Mouse (Mus musculus) midbrain, embryonic 13.5 days (tissue): ENCODE measurements at regions not wholly inside any gene's neighbourhood (a gene's known extent, or its start where the extent isn't known, plus 50 kb on each side); places are given as distances from the start of the nearest gene placed in this dataset.

Experiments
- ATAC-seq: fragments of 200-750 bp; cut with Nextera tagmentation; 2 replicates; pipeline ENCODE4 v1.8.0; 2017; ENCODE audit warnings: mild to moderate bottlenecking, moderate TSS enrichment, moderate library complexity
- H3K27ac ChIP-seq: fragments of 300-500 bp; sonication (generic); 2 replicates; pipeline ENCODE4 v1.5.1; 2015; ENCODE audit warnings: inconsistent platforms, mild to moderate bottlenecking, moderate library complexity
- H3K27me3 ChIP-seq: fragments of 300-500 bp; sonication (generic); 2 replicates; pipeline ENCODE4 v1.6.1; 2015; ENCODE audit warnings: mild to moderate bottlenecking, inconsistent platforms
- H3K36me3 ChIP-seq: fragments of 300-500 bp; sonication (generic); 2 replicates; pipeline ENCODE4 v1.6.1; 2015; ENCODE audit warnings: mild to moderate bottlenecking, inconsistent platforms
- H3K4me1 ChIP-seq: fragments of 300-500 bp; sonication (generic); replicated peaks from 2 replicates; pipeline ENCODE4 v1.6.1; 2015; ENCODE audit warnings: inconsistent platforms
- H3K4me2 ChIP-seq: fragments of 300-500 bp; sonication (generic); replicated peaks from 2 replicates; pipeline ENCODE4 v1.6.1; 2015; ENCODE audit warnings: moderate library complexity, mild to moderate bottlenecking, inconsistent platforms
- H3K4me3 ChIP-seq: fragments of 300-500 bp; sonication (generic); replicated peaks from 2 replicates; pipeline ENCODE4 v1.5.1; 2015; ENCODE audit warnings: mild to moderate bottlenecking, inconsistent platforms
- H3K9ac ChIP-seq: fragments of 300-500 bp; sonication (generic); replicated peaks from 2 replicates; pipeline ENCODE4 v1.6.1; 2015; ENCODE audit warnings: mild to moderate bottlenecking, inconsistent platforms
- H3K9me3 ChIP-seq: fragments of 300-500 bp; sonication (generic); 2 replicates; pipeline ENCODE4 v1.6.1; 2016; ENCODE audit warnings: mild to moderate bottlenecking, inconsistent platforms
- WGBS: fragments of 180-500 bp; shearing (Covaris S2); methylation state at CpG from one replicate; pipeline ENCODE4 v1.1.7; 2015; 5-methylcytosine and 5-hydroxymethylcytosine counted together

DNA sequence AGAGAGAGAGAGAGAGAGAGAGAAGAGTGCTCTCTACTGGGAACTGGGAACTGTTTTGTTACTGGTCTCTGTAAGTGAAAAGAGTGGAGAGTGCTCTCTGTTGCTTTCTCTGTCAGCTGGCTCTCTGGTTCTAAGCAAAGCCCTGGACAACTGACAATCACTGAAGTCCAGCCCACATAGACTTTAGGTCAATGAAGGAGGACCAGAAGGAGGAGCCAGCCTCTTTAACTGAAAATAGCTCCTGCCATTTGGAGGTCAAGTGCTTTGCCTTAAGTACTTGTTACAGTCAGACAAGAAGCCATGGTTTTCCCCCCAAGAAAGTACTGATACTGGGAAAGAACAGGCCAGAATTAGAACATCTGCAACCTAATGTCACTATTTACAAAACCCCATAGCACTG is 232.5 kb upstream of the Usp24 start:
- Histone ChIP-seq H3K4me2 (no peak overlapping the region), H3K36me3 (no peaks in the 10 kb centered on the region), H3K4me3 (no peak overlapping the region), H3K9ac (no peak overlapping the region), H3K27ac (no peak overlapping the region), H3K9me3 (0 out of 2 replicates have a peak, but pooled peaks cover 2% of the 10 kb centered on the region), H3K27me3 (no peaks in the 10 kb centered on the region), H3K4me1 (no peaks in the 10 kb centered on the region)
- ATAC-seq: no peak

DNA sequence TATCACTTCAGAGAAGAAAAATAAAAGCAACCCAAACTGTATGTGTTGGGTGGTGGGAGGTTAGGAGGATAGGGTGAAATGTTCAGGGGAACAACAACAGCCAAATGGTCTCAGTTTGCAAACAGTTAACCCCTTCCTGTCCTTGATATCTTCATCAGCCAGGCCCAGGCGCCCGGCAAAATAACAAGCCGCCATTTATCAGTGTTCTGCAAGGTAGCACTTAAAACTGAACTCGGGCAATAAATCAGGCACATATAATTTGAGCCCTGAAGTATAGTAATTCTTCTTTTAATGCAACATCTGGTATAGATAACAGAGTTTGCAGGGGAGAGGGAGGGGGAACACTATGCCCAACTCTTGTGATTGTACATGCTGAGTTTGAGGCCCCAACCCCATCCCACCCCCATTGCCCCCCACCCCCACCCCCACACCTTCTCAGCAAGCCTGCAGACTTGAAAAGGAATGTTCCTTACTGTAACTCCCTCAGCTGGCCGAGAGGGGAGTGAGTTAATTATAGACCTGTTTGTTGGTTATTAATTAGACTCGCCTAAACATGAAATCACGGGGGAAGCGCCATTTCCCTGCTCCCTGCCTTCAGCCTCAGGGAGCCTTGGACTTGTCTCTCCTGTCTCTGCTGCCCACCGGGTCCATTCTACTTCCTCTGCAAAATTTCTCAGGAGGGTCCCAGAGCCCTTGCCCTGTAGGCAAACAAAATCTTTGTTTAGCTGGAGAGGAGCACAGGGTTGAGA is 223.9 kb upstream of the Usp24 start:
- 83% methylated on average over 9 of the region's 9 CpGs for WGBS
- ATAC-seq: no peak
- H3K27me3 ChIP-seq: no peaks in the 10 kb centered on the region
- no peak overlapping the region for H3K4me3 ChIP-seq
- no peaks in the 10 kb centered on the region for H3K4me1 ChIP-seq
- no peaks in the 10 kb centered on the region for H3K9me3 ChIP-seq
- no peak overlapping the region for H3K9ac ChIP-seq
- H3K4me2 ChIP-seq: no peak overlapping the region
- H3K27ac ChIP-seq: no peak overlapping the region
- no peaks in the 10 kb centered on the region for H3K36me3 ChIP-seq

DNA sequence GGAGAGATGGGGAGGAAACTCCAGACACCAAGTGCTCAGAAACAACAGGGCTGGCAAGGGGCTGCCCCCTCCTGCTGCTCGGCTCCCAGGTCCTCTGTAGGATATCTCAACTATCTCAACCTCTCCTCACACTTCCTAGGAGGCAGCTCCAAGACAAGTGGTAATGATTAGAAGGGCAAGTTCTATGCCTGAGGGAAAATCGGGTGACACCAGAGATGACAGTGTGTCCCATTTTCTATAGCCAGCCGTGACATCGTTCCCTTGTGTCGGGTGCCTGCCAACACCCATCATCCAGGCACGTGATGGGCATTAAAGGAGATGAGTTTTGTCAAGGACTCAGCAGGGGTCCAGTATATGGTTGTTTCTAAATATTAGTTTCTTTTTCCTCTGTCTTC is 223.3 kb upstream of the Usp24 start:
- H3K27ac ChIP-seq: no peak overlapping the region
- H3K4me2 ChIP-seq: no peak overlapping the region
- ATAC-seq: no peak
- no peaks in the 10 kb centered on the region for H3K27me3 ChIP-seq
- H3K9me3 ChIP-seq: no peaks in the 10 kb centered on the region
- WGBS: 86% methylated on average over 6 of the region's 6 CpGs
- no peaks in the 10 kb centered on the region for H3K4me1 ChIP-seq
- H3K9ac ChIP-seq: no peak overlapping the region
- no peak overlapping the region for H3K4me3 ChIP-seq
- no peaks in the 10 kb centered on the region for H3K36me3 ChIP-seq

DNA sequence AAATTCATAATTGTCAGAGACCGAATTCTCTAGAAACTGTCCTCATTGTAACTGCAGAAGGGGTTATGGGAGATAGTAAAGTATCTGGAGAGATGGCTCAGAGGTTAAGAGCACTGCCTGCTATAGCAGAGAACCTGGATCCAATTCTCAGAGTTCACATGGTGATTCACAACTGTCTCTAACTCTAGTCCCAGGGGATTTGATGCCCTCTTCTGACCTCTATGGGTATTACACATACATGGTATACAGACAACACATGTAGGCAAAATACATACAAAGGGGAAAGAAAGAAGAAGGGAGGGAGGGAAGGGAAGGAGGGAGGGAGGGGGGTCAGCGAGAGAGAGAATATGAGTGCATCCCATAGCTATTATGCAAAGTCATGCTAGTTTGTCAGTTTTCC is 222.8 kb upstream of the Usp24 start:
- no peak overlapping the region for H3K9ac ChIP-seq
- no peaks in the 10 kb centered on the region for H3K27me3 ChIP-seq
- H3K27ac ChIP-seq: no peak overlapping the region
- no peaks in the 10 kb centered on the region for H3K4me1 ChIP-seq
- no peak for ATAC-seq
- no peak overlapping the region for H3K4me2 ChIP-seq
- H3K9me3 ChIP-seq: no peaks in the 10 kb centered on the region
- WGBS: 97% methylated on average over 2 of the region's 2 CpGs
- H3K4me3 ChIP-seq: no peak overlapping the region
- H3K36me3 ChIP-seq: no peaks in the 10 kb centered on the region

DNA sequence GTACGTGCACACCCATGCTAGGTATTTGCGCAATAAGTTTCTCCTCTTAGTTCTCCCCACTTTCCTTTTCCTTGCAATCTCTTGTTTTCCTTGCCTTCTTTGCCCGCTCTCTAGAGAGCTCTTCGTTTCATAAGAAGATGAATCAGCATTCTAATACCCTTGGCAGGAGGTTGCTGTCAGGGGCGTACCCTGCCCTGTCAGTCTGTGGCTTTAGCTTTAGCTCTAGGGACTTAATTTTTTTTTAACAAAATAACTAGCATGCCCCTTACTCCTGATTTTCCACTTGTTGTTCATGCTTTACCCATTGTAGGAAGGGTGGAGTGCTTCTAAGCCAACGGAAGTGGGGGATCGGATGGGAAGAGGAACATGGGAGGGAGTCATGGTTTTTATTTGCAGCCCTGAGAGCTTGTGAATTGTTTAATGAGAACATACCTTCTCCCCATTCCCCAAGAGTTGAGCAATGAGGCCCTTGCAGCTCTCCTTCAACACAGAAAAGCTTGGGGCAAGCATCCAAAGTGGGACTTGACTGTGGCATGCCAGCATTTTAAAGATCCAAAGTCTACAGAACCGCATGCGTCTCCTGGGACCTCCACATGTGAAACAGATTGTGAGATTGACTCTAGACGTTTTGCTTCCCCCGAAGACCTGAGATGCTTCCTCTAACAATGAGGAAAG is 221.0 kb upstream of the Usp24 start:
- Histone ChIP-seq H3K27ac (no peak overlapping the region), H3K4me1 (0 out of 2 replicates have a peak, but pooled peaks cover under 1% of the 10 kb centered on the region), H3K4me3 (no peak overlapping the region), H3K36me3 (no peaks in the 10 kb centered on the region), H3K27me3 (no peaks in the 10 kb centered on the region), H3K9ac (no peak overlapping the region), H3K4me2 (no peak overlapping the region), H3K9me3 (no peaks in the 10 kb centered on the region)
- no peak for ATAC-seq
- WGBS: 85% methylated on average over 11 of the region's 11 CpGs

DNA sequence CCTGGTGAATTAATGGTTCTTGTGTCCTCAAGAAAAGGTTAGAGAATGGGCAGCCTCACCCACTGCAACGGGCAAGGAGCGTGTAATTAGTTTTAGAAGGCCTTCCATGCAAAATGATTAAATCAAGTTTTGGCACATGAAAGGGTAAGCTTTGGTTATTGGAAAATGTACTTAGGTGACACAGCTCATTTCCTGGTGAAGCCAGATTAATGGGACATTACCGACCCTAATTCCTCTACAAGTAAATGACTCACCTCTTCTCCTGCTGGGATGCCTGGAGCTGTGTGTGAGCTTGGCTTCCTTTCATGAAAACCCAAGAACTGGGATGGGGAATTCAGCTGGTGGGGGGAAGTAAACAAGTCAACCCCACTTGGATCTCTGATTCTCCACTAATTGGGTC is 219.9 kb upstream of the Usp24 start:
- H3K27ac ChIP-seq: no peak overlapping the region
- H3K4me2 ChIP-seq: no peak overlapping the region
- 69% methylated on average over 3 of the region's 3 CpGs for WGBS
- ATAC-seq: no peak
- no peaks in the 10 kb centered on the region for H3K36me3 ChIP-seq
- no peak overlapping the region for H3K4me3 ChIP-seq
- H3K4me1 ChIP-seq: peaks cover 11% of the 10 kb centered on the region
- no peaks in the 10 kb centered on the region for H3K27me3 ChIP-seq
- H3K9ac ChIP-seq: no peak overlapping the region
- no peaks in the 10 kb centered on the region for H3K9me3 ChIP-seq

DNA sequence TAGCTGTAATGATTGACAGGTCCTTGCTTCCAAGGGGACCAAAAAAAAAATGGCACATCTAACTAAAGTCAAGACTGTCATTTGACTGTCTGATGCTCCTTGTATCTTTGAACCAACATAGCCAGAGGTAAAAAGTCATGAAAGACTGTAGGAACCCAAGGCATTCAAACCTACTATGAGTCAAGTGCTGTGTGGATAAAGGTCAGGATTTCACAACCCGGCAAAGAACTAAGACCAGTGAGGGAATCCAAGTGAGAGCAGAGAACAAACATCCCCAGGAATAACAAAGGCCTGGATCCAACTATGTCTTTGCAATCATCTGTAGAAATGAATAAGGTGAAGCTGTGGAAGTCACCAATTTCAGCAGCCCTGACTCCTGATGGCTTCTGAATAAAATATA is 218.2 kb upstream of the Usp24 start:
- peaks cover 29% of the 10 kb centered on the region for H3K4me1 ChIP-seq
- no peaks in the 10 kb centered on the region for H3K9me3 ChIP-seq
- H3K27me3 ChIP-seq: no peaks in the 10 kb centered on the region
- 98% methylated on average over 1 of the region's 1 CpGs for WGBS
- no peak overlapping the region for H3K4me2 ChIP-seq
- no peak overlapping the region for H3K4me3 ChIP-seq
- ATAC-seq: no peak
- H3K36me3 ChIP-seq: no peaks in the 10 kb centered on the region
- no peak overlapping the region for H3K27ac ChIP-seq
- no peak overlapping the region for H3K9ac ChIP-seq

DNA sequence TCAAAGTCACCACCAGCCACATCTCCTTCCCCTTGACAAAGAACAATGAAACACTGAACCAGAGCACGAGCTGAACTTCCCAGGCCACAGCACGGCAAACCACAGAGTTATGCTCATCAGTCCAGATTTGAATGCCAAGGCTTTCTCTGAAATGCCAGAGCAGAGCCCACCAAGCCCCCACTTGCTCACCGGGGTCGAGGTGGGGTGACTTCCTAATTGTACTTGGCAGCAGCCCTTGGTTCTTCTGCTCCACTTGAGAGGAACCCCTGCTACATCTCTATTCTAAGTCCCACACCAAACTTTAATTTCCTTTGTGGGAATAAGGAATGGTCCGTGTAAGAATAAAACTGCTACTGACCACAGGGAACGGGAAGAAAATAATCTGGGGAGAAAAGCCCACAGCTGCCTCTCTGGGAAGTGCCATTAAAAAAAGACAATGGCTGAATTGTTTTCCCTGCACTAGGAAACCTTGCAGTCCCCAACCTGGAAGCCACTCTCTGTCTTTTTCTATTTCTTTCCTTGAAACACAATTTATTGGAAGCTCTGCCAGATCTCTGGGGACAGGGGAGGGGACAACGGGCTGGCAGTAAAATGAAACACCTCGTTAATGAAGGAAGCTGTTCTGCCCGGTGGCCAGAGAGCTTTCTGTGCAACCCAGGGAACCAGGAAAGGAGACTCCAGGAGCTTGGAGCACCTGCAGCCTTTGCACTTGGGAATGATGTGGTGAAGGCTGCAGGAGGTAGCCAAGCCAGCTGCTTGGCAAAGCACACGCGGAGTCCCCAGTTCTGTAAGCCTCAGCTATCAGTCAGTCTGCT is 215.6 kb upstream of the Usp24 start:
- Histone ChIP-seq H3K4me3 (no peak overlapping the region), H3K9ac (no peak overlapping the region), H3K4me2 (no peak overlapping the region), H3K36me3 (no peaks in the 10 kb centered on the region), H3K27me3 (no peaks in the 10 kb centered on the region), H3K9me3 (no peaks in the 10 kb centered on the region), H3K4me1 (peaks cover 44% of the 10 kb centered on the region), H3K27ac (peak overlapping the region; percentile 21; the same call in 1 of the 2 replicates)
- WGBS: 44% methylated on average over 11 of the region's 11 CpGs
- no peak for ATAC-seq

DNA sequence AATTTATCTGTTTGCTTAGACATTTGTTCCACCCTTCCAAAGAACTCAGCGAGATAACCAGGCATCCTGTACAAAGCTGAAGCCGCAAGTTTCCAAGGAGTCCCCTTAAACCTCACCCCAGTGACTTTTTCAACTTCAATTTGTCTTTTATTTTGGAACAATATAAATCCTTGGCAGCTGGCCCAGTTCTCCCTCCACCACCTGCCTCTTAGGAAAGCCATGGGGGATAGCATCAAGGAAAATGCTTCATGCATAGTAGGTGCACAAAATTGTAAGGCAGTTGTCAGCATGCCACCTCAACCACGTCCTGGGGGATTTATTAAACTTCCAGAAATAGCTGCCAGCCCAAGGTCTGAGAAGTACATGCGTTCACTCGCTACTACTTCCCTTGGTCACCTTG is 214.1 kb upstream of the Usp24 start:
- H3K4me3 ChIP-seq: no peak overlapping the region
- H3K9ac ChIP-seq: no peak overlapping the region
- 30% methylated on average over 5 of the region's 5 CpGs for WGBS
- H3K4me2 ChIP-seq: peak overlapping the region; percentile 20; the same call in 1 of the 2 replicates
- H3K27me3 ChIP-seq: no peaks in the 10 kb centered on the region
- H3K4me1 ChIP-seq: peaks cover 44% of the 10 kb centered on the region
- H3K27ac ChIP-seq: peak overlapping the region; percentile 20
- no peaks in the 10 kb centered on the region for H3K9me3 ChIP-seq
- H3K36me3 ChIP-seq: no peaks in the 10 kb centered on the region
- ATAC-seq: 0 out of 2 replicates have a peak, but pooled peaks have one; percentile 6

DNA sequence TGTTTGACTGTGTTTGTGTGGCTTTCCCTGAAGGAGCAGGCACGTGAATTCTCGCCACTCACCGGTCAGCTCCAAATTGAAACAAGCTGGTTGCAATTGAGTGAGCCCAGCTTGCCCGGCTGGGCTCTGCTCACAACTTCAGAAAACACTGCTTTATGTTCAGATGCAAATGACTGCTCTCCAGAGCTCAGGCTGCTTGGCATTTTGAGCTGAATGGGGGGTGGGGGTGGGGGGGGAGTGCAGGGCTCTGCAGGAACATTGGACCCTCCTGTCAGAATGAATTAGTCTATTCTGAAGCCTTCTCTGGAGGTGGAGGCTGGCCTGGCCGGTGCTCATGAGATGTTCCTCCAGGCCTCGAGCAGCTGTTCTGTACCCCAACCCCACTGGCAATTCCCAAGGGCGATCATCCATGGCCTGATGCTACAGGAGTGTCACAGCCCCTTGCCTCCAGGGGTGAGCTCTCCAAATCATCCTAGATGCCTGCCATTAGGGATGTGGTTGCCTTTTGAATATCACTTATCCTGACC is 213.5 kb upstream of the Usp24 start:
- H3K4me1 ChIP-seq: peaks cover 44% of the 10 kb centered on the region
- H3K4me2 ChIP-seq: peak overlapping the region; percentile 20; the same call in 1 of the 2 replicates
- H3K27ac ChIP-seq: peak overlapping the region; percentile 20
- H3K36me3 ChIP-seq: no peaks in the 10 kb centered on the region
- ATAC-seq: peak; percentile 75
- 6% methylated on average over 7 of the region's 7 CpGs for WGBS
- H3K9ac ChIP-seq: no peak overlapping the region
- no peaks in the 10 kb centered on the region for H3K9me3 ChIP-seq
- H3K4me3 ChIP-seq: no peak overlapping the region
- no peaks in the 10 kb centered on the region for H3K27me3 ChIP-seq

DNA sequence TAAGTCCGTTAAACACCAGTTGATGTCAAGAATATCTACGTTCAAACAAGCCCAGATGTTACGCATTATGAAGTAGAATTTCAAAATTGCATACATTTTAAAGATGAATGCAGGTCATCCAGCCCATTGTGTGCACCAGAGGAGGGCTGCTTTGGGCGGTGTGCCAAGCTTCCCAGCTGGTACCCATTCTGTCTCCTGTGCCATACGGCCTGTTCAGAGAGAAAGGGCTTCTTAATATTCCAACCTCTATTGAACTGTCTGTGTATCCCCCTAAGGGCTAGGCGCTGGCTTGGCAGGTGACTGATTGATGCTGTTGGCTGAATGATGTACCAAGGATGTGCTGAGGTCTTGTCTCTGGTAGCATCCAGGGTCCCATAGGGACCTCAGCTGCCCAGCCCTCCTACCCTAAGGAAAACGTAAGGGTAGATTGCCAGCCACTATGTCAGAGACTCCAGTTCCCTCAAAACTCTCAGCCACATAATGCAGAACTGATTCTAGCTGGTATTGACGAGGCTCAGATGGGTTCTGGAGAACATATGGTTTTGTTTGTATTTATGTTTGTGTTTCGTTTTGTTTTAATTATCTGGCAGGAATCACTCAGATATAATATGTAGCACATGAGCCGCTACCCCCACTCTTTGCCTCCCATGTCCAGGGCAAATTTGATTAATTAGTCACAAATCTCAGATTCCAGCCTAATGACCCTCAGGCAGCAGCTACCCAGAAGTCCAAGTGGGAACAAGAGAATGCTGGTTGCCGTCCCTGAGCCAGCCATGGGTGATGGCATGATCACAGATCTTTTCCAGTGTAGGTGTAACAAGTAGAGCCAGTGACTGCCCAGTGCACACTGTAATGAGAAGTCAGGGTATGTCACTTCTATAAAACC is 212.0 kb upstream of the Usp24 start:
- peak; percentile 74 for ATAC-seq
- H3K9ac ChIP-seq: no peak overlapping the region
- peaks cover 44% of the 10 kb centered on the region for H3K4me1 ChIP-seq
- H3K4me3 ChIP-seq: no peak overlapping the region
- H3K27me3 ChIP-seq: no peaks in the 10 kb centered on the region
- WGBS: 65% methylated on average over 11 of the region's 11 CpGs
- H3K9me3 ChIP-seq: no peaks in the 10 kb centered on the region
- no peaks in the 10 kb centered on the region for H3K36me3 ChIP-seq
- no peak overlapping the region for H3K4me2 ChIP-seq
- peak overlapping the region; percentile 39; the same call in 1 of the 2 replicates for H3K27ac ChIP-seq
